7 mouse cellular contexts compared by ENCODE assay signal in genomic region chr19:4201291-4201909, GRCm38 (mm10). TPM values are rescaled to one million over a fixed set of nuclear protein-coding genes. Genes with fewer than 3 reads are reported as not detected.
DNase-seq lines count a peak whose midpoint lies in the region; ATAC-seq lines count a peak whose summit lies in the region.

TSS of gene Rad9a (minus strand) at chr19:4201662.

- H3K27me3 ChIP-seq in embryonic facial prominence, embryonic 12.5 days = peaks cover 2% of the 10 kb centered on the region; the same call in 1 of the 2 replicates
- H3K27me3 ChIP-seq in limb, embryonic 11.5 days (ENCODE audit: control insufficient read depth, insufficient read depth, low read length) = 0 out of 2 replicates have a peak, but pooled peaks cover 2% of the 10 kb centered on the region
- H3K27me3 ChIP-seq in midbrain, embryonic 14.5 days (ENCODE audit: control insufficient read depth, insufficient read depth, low read length) = no peaks in the 10 kb centered on the region

- peak within 1 kb of the TSS; percentile 58 for H3K27ac ChIP-seq in embryonic facial prominence, embryonic 12.5 days
- peak within 1 kb of the TSS; percentile 33; the same call in 1 of the 2 replicates for H3K27ac ChIP-seq in limb, embryonic 11.5 days (replicated peaks; ENCODE audit: low read depth, low read length)
- no peak within 1 kb of the TSS; the same call in 1 of the 2 replicates for H3K27ac ChIP-seq in midbrain, embryonic 14.5 days (replicated peaks; ENCODE audit: low read depth, low read length)

- H3K4me3 ChIP-seq in embryonic facial prominence, embryonic 12.5 days = peak within 1 kb of the TSS; percentile 70
- peak within 1 kb of the TSS; percentile 80 for H3K4me3 ChIP-seq in limb, embryonic 11.5 days (ENCODE audit: low read depth, low read length)
- peak within 1 kb of the TSS; percentile 57 for H3K4me3 ChIP-seq in midbrain, embryonic 14.5 days (replicated peaks; ENCODE audit: low read depth, low read length)

- H3K4me1 ChIP-seq in embryonic facial prominence, embryonic 12.5 days = peaks cover 27% of the 10 kb centered on the region
- peaks cover 14% of the 10 kb centered on the region for H3K4me1 ChIP-seq in limb, embryonic 11.5 days (ENCODE audit: control insufficient read depth, insufficient read depth, low read length)
- H3K4me1 ChIP-seq in midbrain, embryonic 14.5 days (ENCODE audit: control insufficient read depth, insufficient read depth, low read length) = peaks cover 19% of the 10 kb centered on the region

- peak within 1 kb of the TSS; percentile 72 for H3K4me2 ChIP-seq in embryonic facial prominence, embryonic 12.5 days (replicated peaks)
- H3K4me2 ChIP-seq in limb, embryonic 11.5 days (ENCODE audit: low read depth, severe bottlenecking) = peak within 1 kb of the TSS; percentile 97
- peak within 1 kb of the TSS; percentile 87 for H3K4me2 ChIP-seq in midbrain, embryonic 14.5 days (ENCODE audit: low read length)

- no peaks in the 10 kb centered on the region for H3K9me3 ChIP-seq in embryonic facial prominence, embryonic 12.5 days
- no peaks in the 10 kb centered on the region for H3K9me3 ChIP-seq in limb, embryonic 11.5 days (ENCODE audit: control insufficient read depth, low read length)
- no peaks in the 10 kb centered on the region for H3K9me3 ChIP-seq in midbrain, embryonic 14.5 days (ENCODE audit: control insufficient read depth, low read length)

- peak; percentile 93 for DNase-seq in adrenal gland, postnatal 25 days
- peak; percentile 100 for DNase-seq in heart, adult 11 months
- peak; percentile 96 for DNase-seq in kidney, adult 18-20 months
- peak; percentile 97 for DNase-seq in limb, embryonic 11.5 days (ENCODE audit: low spot score)
- peak; percentile 98 for DNase-seq in midbrain, embryonic 14.5 days
- DNase-seq in spleen, adult 18-20 months = peak; percentile 95

- WGBS in embryonic facial prominence, embryonic 12.5 days = under 1% methylated on average over 34 of the region's 34 CpGs
- WGBS in limb, embryonic 11.5 days = under 1% methylated on average over 34 of the region's 34 CpGs
- 0% methylated on average over 34 of the region's 34 CpGs for WGBS in midbrain, embryonic 14.5 days

- H3K36me3 ChIP-seq in embryonic facial prominence, embryonic 12.5 days = peaks cover 26% of the 10 kb centered on the region
- H3K36me3 ChIP-seq in limb, embryonic 11.5 days (ENCODE audit: control insufficient read depth, insufficient read depth, low read length) = peaks cover 12% of the 10 kb centered on the region; the same call in 1 of the 2 replicates
- H3K36me3 ChIP-seq in midbrain, embryonic 14.5 days (ENCODE audit: control insufficient read depth, insufficient read depth, low read length) = peaks cover 16% of the 10 kb centered on the region

- peak; percentile 75 for ATAC-seq in embryonic facial prominence, embryonic 12.5 days (ENCODE audit: insufficient number of reproducible peaks, insufficient read depth, low FRiP score, low TSS enrichment)
- ATAC-seq in limb, embryonic 11.5 days (ENCODE audit: insufficient number of reproducible peaks, low FRiP score, low TSS enrichment, low read depth) = peak; percentile 83
- ATAC-seq in midbrain, embryonic 14.5 days (ENCODE audit: low FRiP score, low TSS enrichment) = peak; percentile 87

- peak within 1 kb of the TSS; percentile 76 for H3K9ac ChIP-seq in embryonic facial prominence, embryonic 12.5 days
- H3K9ac ChIP-seq in limb, embryonic 11.5 days (ENCODE audit: low read length) = peak within 1 kb of the TSS; percentile 82
- H3K9ac ChIP-seq in midbrain, embryonic 14.5 days (replicated peaks; ENCODE audit: low read length) = peak within 1 kb of the TSS; percentile 66

RNA-seq across cellular contexts. Expression of gene Rad9a, which starts in this region (rescaled TPM):
- 10.1 and 10.8 TPM in 2 replicates for total RNA-seq in adrenal gland, postnatal 25 days (2021)
- 42.7 and 45.2 TPM in 2 replicates for polyA plus RNA-seq in embryonic facial prominence, embryonic 12.5 days (2016; fragmentation: Nextera tagmentation; extraction: Ambion mirVana)
- 52.5 and 54.9 TPM in 2 replicates for polyA plus RNA-seq in limb, embryonic 11.5 days (2014; fragmentation: Nextera tagmentation; extraction: Ambion mirVana)
- polyA plus RNA-seq in midbrain, embryonic 14.5 days (2014; fragmentation: Nextera tagmentation; extraction: Ambion mirVana) = 20.3 and 22.7 TPM in 2 replicates
